Mouse (Mus musculus) MEL (cell line): ENCODE results near the gene Sipa1l1.

Experiments
- RCOR1 ChIP-seq: IDR thresholded peaks from 2 replicates; pipeline ENCODE4 v1.6.1; 2012; ENCODE audit warnings: low read depth, mild to moderate bottlenecking, inconsistent platforms, low read length, improper control_type of control experiment
- SMC3 ChIP-seq: IDR thresholded peaks from 2 replicates; pipeline ENCODE4 v1.6.1; 2011; ENCODE audit warnings: low read depth, low read length, improper control_type of control experiment

GRCm38 (mm10) chr12:82468416-82468815 is 299.3 kb downstream of the Sipa1l1 start:
- TF ChIP-seq RCOR1 (no peak), SMC3 (no peak)
